Mouse (Mus musculus) kidney, embryonic 14.5 days (tissue): ENCODE results near the gene Slc7a10. TPM values are rescaled to one million over a fixed set of nuclear protein-coding genes. Genes with fewer than 3 reads are reported as not detected.

ENCODE experiments used
- ATAC-seq: fragments of 200-750 bp; cut with Nextera tagmentation; 2 replicates; pipeline ENCODE4 v1.8.0; 2017; ENCODE audit warnings: moderate number of reproducible peaks, mild to moderate bottlenecking, moderate TSS enrichment, moderate library complexity; ENCODE audit not compliant: low FRiP score, low TSS enrichment
- H3K27ac ChIP-seq: fragments of 300-500 bp; sonication (generic); 2 replicates; pipeline ENCODE4 v1.5.1; 2014; ENCODE audit warnings: low read depth, mild to moderate bottlenecking, low read length, moderate library complexity, mixed read lengths
- H3K27me3 ChIP-seq: fragments of 300-500 bp; sonication (generic); 2 replicates; pipeline ENCODE4 v1.6.1; 2014; ENCODE audit warnings: mild to moderate bottlenecking, low read length; ENCODE audit not compliant: control insufficient read depth, insufficient read depth
- H3K36me3 ChIP-seq: fragments of 300-500 bp; sonication (generic); 2 replicates; pipeline ENCODE4 v1.6.1; 2014; ENCODE audit warnings: low read length, mixed read lengths; ENCODE audit not compliant: control insufficient read depth, insufficient read depth
- H3K4me1 ChIP-seq: fragments of 300-500 bp; sonication (generic); 2 replicates; pipeline ENCODE4 v1.6.1; 2014; ENCODE audit warnings: low read length, mixed read lengths; ENCODE audit not compliant: control insufficient read depth, insufficient read depth
- H3K4me2 ChIP-seq: fragments of 300-500 bp; sonication (generic); replicated peaks from 2 replicates; pipeline ENCODE4 v1.6.1; 2014; ENCODE audit warnings: low read depth, mild to moderate bottlenecking, low read length
- H3K4me3 ChIP-seq: fragments of 300-500 bp; sonication (generic); 2 replicates; pipeline ENCODE4 v1.5.1; 2014; ENCODE audit warnings: mild to moderate bottlenecking, low read length
- H3K9ac ChIP-seq: fragments of 300-500 bp; sonication (generic); 2 replicates; pipeline ENCODE4 v1.6.1; 2014; ENCODE audit warnings: low read depth, mild to moderate bottlenecking, low read length, moderate library complexity
- H3K9me3 ChIP-seq: fragments of 300-500 bp; sonication (generic); 2 replicates; pipeline ENCODE4 v1.6.1; 2016; ENCODE audit warnings: low read length; ENCODE audit not compliant: control insufficient read depth
- WGBS: fragments of 180-500 bp; shearing (Covaris S2); extraction: QIAGEN DNeasy Blood & Tissue Kit; methylation state at CpG from one replicate; pipeline ENCODE4 v1.1.7; 2014; 5-methylcytosine and 5-hydroxymethylcytosine counted together
- polyA plus RNA-seq: library from polyadenylated mRNA; unstranded; fragments of >200 nt; fragmentation: Nextera tagmentation; extraction: Ambion mirVana; gene quantifications from 2 replicates; pipeline ENCODE4 v1.2.1, GENCODE M21; 2014

Gene Slc7a10
- 0.47 and 0.70 TPM in 2 replicates for polyA plus RNA-seq

DNA sequence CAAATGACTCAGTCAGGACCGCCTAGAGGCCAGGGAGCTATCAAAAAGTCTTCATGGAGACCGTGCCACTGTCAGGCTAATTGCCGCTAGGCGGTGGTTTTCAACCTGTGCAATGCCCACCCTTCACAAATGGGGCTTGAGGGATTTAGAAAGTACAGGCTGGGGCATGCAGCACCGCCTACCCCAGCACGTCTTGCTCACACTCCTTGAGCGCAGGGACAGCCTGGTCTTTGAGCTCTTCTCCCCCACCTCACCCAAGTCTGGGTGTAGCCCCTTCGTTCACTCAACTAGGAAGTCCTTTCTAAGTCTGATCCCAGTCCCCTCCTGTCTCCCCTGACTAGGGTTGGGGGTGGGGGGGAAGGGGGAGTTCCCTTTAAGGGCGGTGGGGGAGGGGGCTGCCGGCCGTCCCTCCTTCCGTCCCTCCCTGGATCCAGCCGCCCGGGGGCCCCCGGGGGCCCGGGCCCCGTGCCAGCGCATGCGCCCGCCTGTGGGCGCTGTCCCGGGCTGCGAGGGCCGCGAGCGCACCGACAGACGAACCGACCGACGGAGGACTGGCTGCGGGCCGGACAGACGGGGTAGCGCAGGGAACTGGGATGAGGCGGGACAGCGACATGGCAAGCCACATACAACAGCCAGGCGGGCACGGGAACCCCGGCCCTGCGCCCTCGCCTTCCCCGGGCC is at the start of gene Slc7a10:
Slc7a10 (plus strand) TSS at position 497 of the 681 bp plus-strand sequence.
- H3K9ac ChIP-seq = peak within 1 kb of the TSS; percentile 34; the same call in 1 of the 2 replicates
- H3K4me3 ChIP-seq = peak within 1 kb of the TSS; percentile 43
- peak; percentile 37; the same call in 1 of the 2 replicates for ATAC-seq
- peaks cover 14% of the 10 kb centered on the region; the same call in 1 of the 2 replicates for H3K9me3 ChIP-seq
- WGBS = 1% methylated on average over 36 of the region's 43 CpGs
- H3K36me3 ChIP-seq = no peaks in the 10 kb centered on the region
- H3K4me1 ChIP-seq = peaks cover 9% of the 10 kb centered on the region; the same call in 1 of the 2 replicates
- H3K27me3 ChIP-seq = peaks cover 45% of the 10 kb centered on the region
- H3K27ac ChIP-seq = no peak within 1 kb of the TSS
- peak within 1 kb of the TSS; percentile 68 for H3K4me2 ChIP-seq

- ATAC-seq = no peak
- no peaks in the 10 kb centered on the region for H3K36me3 ChIP-seq
- 92% methylated on average over 1 of the region's 1 CpGs for WGBS
These were observed 48.7 kb upstream of the Slc7a10 start for GRCm38 (mm10) chr7:35137524-35137923.

DNA sequence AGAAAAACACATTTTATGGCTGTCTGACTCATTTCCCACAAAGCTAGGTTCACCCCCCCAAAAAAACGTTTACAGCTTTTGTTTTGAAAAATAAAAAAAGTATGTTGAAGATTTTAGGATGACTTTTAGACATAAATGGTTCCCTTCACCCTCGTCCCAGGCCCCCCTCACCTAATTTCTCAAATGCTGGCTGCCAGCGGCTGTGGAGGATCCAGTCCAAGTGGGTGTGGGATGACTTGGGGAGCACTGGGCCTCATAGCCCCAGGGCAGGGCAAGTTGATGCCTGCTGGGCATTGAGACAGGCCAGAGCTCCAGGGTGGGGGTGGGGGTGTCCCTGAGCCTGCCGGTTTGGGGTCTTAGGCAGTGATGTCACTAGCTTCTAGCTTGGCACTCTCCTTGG is 47.7 kb upstream of the Slc7a10 start:
- H3K27ac ChIP-seq = no peak overlapping the region
- no peak overlapping the region for H3K9ac ChIP-seq
- H3K36me3 ChIP-seq = no peaks in the 10 kb centered on the region
- WGBS = 62% methylated on average over 4 of the region's 4 CpGs
- ATAC-seq = no peak
- H3K4me3 ChIP-seq = no peak overlapping the region
- no peaks in the 10 kb centered on the region for H3K9me3 ChIP-seq
- H3K4me1 ChIP-seq = 0 out of 2 replicates have a peak, but pooled peaks cover 4% of the 10 kb centered on the region
- no peak overlapping the region for H3K4me2 ChIP-seq
- no peaks in the 10 kb centered on the region for H3K27me3 ChIP-seq

More at GRCm38 (mm10) chr7:35137524-35137923, 48.7 kb upstream of the Slc7a10 start:
- H3K9me3 ChIP-seq = no peaks in the 10 kb centered on the region
- no peaks in the 10 kb centered on the region for H3K27me3 ChIP-seq
- H3K27ac ChIP-seq = no peak overlapping the region
- H3K4me1 ChIP-seq = 0 out of 2 replicates have a peak, but pooled peaks cover 4% of the 10 kb centered on the region
- no peak overlapping the region for H3K9ac ChIP-seq
- H3K4me2 ChIP-seq = no peak overlapping the region
- no peak overlapping the region for H3K4me3 ChIP-seq

DNA sequence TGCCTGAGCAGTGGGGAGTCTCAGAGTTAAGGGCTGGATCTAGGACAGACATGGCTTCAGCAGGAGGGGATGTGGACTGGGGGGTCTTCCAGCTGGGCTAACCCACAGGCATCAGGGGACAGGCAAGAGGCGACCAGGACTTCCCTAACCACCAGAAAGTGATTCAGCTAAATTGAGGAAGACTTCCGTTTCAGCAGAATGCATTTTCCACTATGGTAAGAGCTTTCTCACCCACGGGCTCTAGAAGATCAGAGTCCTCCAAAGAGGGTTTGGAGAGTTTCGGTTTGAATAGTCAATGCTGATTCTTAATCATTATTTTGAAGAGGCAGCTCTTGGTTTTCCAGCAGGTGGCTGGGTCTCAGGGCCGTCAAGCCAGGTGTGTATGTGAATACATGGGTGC is 46.3 kb upstream of the Slc7a10 start:
- Histone ChIP-seq H3K4me2 (no peak overlapping the region), H3K9ac (no peak overlapping the region), H3K4me3 (no peak overlapping the region), H3K4me1 (0 out of 2 replicates have a peak, but pooled peaks cover 13% of the 10 kb centered on the region), H3K9me3 (no peaks in the 10 kb centered on the region), H3K27ac (no peak overlapping the region), H3K36me3 (no peaks in the 10 kb centered on the region), H3K27me3 (no peaks in the 10 kb centered on the region)
- ATAC-seq = no peak
- WGBS = 86% methylated on average over 5 of the region's 5 CpGs

GRCm38 (mm10) chr7:35141519-35141918 is 44.7 kb upstream of the Slc7a10 start:
- no peaks in the 10 kb centered on the region for H3K36me3 ChIP-seq
- ATAC-seq = no peak
- 47% methylated on average over 5 of the region's 5 CpGs for WGBS
- no peaks in the 10 kb centered on the region for H3K27me3 ChIP-seq
- no peak overlapping the region for H3K4me3 ChIP-seq
- H3K27ac ChIP-seq = no peak overlapping the region
- no peak overlapping the region for H3K4me2 ChIP-seq
- H3K9me3 ChIP-seq = no peaks in the 10 kb centered on the region
- no peak overlapping the region for H3K9ac ChIP-seq
- 0 out of 2 replicates have a peak, but pooled peaks cover 15% of the 10 kb centered on the region for H3K4me1 ChIP-seq

- 80% methylated on average over 8 of the region's 8 CpGs for WGBS
- Histone ChIP-seq H3K4me3 (no peak overlapping the region), H3K9me3 (no peaks in the 10 kb centered on the region), H3K27ac (no peak overlapping the region), H3K4me2 (no peak overlapping the region), H3K4me1 (0 out of 2 replicates have a peak, but pooled peaks cover 15% of the 10 kb centered on the region), H3K36me3 (no peaks in the 10 kb centered on the region), H3K27me3 (no peaks in the 10 kb centered on the region), H3K9ac (no peak overlapping the region)
- no peak for ATAC-seq
These were observed 43.7 kb upstream of the Slc7a10 start for GRCm38 (mm10) chr7:35142522-35142921.

- H3K36me3 ChIP-seq = no peaks in the 10 kb centered on the region
- WGBS = 57% methylated on average over 6 of the region's 6 CpGs
- H3K27me3 ChIP-seq = no peaks in the 10 kb centered on the region
- H3K9ac ChIP-seq = no peak overlapping the region
- no peak; the same call in 1 of the 2 replicates for ATAC-seq
- no peak overlapping the region for H3K4me3 ChIP-seq
- no peak overlapping the region for H3K4me2 ChIP-seq
- no peaks in the 10 kb centered on the region for H3K9me3 ChIP-seq
- no peak overlapping the region for H3K27ac ChIP-seq
- H3K4me1 ChIP-seq = 0 out of 2 replicates have a peak, but pooled peaks cover 15% of the 10 kb centered on the region
These were observed 42.1 kb upstream of the Slc7a10 start for GRCm38 (mm10) chr7:35143864-35144618.

DNA sequence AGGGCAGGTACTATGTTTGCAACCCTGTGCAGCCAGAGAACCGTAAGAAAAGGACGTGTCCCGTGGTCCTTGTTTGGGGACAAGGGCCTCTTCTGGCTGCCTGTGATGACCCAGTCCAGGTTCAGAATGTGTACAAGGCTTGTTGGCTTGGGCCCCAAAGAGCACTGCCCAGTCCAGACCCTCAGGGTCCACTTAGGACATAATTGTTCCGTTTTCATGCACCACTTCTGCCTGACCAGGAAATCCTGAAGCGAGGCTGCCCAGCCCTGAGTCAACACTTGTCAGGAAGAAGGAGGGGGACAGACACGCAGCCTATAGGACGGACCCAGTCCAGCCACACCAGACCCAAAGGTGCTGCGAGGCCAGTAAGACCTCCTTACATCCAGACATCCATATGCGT is 41.1 kb upstream of the Slc7a10 start:
- no peak for ATAC-seq
- H3K9ac ChIP-seq = no peak overlapping the region
- no peak overlapping the region for H3K4me3 ChIP-seq
- WGBS = 70% methylated on average over 9 of the region's 9 CpGs
- H3K4me1 ChIP-seq = 0 out of 2 replicates have a peak, but pooled peaks cover 15% of the 10 kb centered on the region
- no peaks in the 10 kb centered on the region for H3K9me3 ChIP-seq
- no peaks in the 10 kb centered on the region for H3K36me3 ChIP-seq
- H3K27ac ChIP-seq = no peak overlapping the region
- no peak overlapping the region for H3K4me2 ChIP-seq
- no peaks in the 10 kb centered on the region for H3K27me3 ChIP-seq

DNA sequence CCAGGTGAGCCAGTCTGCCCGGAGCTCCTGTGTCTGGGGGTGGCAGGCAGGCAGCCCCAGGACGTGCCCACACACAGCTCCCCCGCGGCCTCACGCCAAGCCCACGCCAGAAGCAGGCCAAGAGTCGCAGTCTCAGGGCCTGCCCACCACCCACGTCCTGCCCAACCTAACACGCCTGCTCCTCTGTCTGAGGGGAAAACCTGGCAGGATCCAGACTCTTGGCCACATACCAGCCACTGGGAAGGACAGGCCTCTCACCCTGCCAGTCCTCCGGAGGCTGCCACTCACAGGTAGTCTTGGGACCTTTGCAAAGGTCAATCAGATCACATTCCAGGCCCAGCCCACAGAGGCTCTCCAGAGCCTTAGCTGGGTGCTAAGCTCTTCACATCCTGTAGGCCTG is 39.9 kb upstream of the Slc7a10 start:
- WGBS = 76% methylated on average over 10 of the region's 10 CpGs

More for the DNA sequence above, 39.9 kb upstream of the Slc7a10 start:
- no peak overlapping the region for H3K9ac ChIP-seq
- 0 out of 2 replicates have a peak, but pooled peaks cover 13% of the 10 kb centered on the region for H3K4me1 ChIP-seq
- ATAC-seq = no peak
- no peaks in the 10 kb centered on the region for H3K9me3 ChIP-seq
- H3K27me3 ChIP-seq = no peaks in the 10 kb centered on the region
- no peak overlapping the region for H3K27ac ChIP-seq
- H3K4me3 ChIP-seq = no peak overlapping the region
- H3K4me2 ChIP-seq = no peak overlapping the region
- H3K36me3 ChIP-seq = no peaks in the 10 kb centered on the region
